Mouse (Mus musculus): Measurements from ENCODE around the gene Sbno1.

- TF ChIP-seq CTCF (IDR thresholded peaks at IDR 0.05; ENCODE audit: low read depth): no peak
- TF ChIP-seq EP300 (IDR thresholded peaks at IDR 0.05; ENCODE audit: low read depth): no peak
Measured at GRCm38 (mm10) chr5:124364173-124364918, 61.5 kb downstream of the Sbno1 start.

Measured in liver, postnatal 0 days (tissue).